Mouse (Mus musculus) spleen, postnatal 14 days (tissue): ENCODE measurements around the gene Gulp1.

Experiments used
- DNase-seq, 2 experiments: peaks; one replicate each; pipeline ENCODE4 v3.0.0; 2021 to 2022; ENCODE audit warnings: low spot score in 2 of 2

Gene Gulp1

DNA sequence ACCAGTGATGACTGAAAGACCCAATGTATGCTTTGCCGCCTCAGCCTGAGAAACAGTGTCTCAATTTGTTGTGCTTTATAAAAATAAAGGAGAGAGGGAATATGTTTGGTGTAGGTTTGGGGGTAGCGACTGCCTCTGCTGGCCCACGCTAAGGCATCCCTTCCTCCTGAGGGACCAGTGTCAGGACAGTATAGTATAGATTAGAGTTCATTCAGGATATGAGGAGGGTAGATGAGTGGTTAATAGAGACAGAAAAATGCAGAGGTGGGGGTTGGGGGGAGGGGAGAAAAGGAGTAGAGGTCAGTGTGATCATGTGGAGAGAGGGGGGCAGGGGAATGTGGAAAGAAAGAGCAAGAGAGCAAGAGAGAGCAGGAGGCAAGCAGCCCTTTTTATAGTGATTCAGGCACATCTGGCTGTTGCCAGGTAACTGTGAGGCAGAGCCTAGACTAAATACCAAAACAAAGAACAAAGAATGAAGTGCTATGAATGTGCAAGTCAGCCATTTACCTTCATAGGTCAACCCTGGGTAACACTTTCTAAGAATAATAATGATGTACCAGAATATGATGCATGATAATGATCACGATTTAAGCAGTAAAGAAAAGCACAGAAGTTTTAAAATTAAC is 169.6 kb downstream of the Gulp1 start:
- no peak for DNase-seq

GRCm38 (mm10) chr1:44741256-44741655 is 189.9 kb downstream of the Gulp1 start:
- DNase-seq: no peak

DNA sequence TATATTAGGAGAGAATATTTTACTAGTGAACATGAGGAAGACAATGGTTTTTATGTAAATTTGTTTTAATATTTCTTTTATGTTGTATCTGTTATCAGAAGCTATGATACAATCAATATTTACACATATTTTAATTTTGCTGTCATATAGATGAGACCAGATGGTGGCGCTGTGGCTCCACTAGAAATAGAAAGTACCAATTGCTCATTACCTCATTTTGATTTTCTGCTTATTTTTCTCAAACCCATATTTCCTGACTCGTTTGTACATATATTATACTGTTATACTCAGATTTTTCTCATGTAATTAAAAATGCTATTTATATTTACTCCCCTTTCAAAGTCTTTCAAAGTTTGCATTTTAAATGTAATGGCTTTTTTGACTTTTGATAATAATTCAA is 194.4 kb downstream of the Gulp1 start:
- DNase-seq: no peak

- no peak for DNase-seq
Measured at GRCm38 (mm10) chr1:44750731-44751730, 199.7 kb downstream of the Gulp1 start.

GRCm38 (mm10) chr1:44778251-44778650 is 226.9 kb downstream of the Gulp1 start:
- DNase-seq: no peak

DNA sequence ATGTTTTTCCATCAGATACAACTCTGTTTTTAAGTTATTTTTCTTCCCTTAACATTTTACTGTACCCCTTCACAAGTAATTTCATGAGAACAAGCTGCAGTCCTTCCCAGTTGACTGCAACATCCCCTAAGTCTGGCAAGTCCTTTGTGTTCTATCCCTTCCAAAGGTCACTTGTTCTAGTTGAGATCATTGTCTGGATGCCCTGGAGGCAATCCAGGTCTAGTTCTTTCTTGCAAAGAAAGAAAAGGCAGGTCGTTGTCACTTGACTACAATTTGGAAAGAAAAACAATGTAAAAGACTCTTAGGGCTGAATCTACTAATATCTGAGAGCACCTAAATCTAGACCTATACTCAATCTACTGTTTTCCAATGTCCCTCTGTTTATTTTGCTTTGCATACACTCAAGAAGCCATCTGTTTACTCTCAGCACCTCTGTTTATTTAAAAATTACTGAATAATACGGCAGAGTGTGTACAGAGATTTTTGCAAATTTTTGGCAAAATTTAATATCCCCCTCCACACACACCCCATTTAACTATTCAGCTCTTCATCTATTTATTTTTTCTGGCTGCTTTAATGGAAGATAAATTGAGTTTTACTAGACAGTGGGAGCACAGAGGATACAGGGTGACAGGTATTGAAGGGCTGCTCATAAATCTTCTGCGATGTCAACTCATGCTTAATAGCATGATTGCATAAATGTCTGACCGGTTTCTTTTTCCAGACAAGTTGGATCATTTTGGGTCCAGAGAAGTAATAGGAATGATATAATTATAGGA is 252.5 kb downstream of the Gulp1 start:
- DNase-seq: no peak

DNA sequence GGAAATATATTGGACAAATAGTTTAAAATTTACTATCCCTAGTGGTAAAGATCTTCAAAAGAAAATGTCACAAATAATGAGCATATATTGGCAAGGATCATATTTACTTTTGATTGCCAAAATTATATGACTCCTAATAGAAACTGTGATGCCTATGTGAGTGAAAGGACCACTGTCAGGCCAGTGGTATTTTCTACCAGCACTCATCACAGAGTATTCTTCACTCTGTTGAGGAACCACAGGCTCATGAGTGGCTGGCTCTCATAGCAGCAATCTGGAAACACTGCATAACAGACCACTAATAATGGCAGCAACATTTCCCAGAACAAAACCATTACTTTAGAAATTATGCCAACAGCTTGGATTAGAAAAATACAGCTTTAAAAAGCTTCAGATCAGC is 255.1 kb downstream of the Gulp1 start:
- no peak for DNase-seq

- no peak for DNase-seq
Measured at GRCm38 (mm10) chr1:44810336-44810735, 259.0 kb downstream of the Gulp1 start.

DNA sequence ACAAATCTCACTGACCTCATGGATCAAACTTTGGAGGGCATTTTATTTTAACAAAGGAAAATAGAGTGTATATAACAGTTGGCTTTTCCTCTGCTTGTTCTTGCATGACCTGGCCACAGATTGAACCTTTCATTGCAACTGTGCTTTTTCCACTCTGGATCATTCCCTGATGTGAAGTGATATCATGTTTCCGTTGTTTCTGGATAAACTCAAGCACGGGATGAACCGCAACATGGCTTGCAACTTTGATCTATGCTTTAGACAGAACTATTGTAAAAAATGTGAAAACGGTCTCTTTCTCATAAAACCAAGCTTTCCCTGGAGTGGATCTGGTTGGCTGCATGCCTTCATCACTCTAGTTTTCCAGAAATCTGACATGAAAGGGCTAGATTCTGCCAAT is 282.6 kb downstream of the Gulp1 start:
- DNase-seq: no peak
